Mouse (Mus musculus): ENCODE data around the gene Tmem270. TPM values are rescaled to one million over a fixed set of nuclear protein-coding genes. Genes with fewer than 3 reads are reported as not detected.

Tmem270 gene
- total and polyA plus RNA-seq, 3 experiments: not detected

- Histone ChIP-seq H3K79me2 (ENCODE audit: control insufficient read depth, insufficient read depth, low read length, poor library complexity) (no peaks in the 10 kb centered on the region), H3K27ac (ENCODE audit: control insufficient read depth, low read depth, low read length) (no peak overlapping the region), H3K4me1 (ENCODE audit: control insufficient read depth in 1 of 2, insufficient read depth in 2 of 2, low read length in 2 of 2) (no peaks in the 10 kb centered on the region), H3K36me3 (ENCODE audit: control insufficient read depth in 1 of 2, insufficient read depth in 2 of 2, low read length in 2 of 2) (no peaks in the 10 kb centered on the region), H3K9me3 (replicated peaks; ENCODE audit: insufficient read depth, low read length) (no peaks in the 10 kb centered on the region), H3K4me3 (ENCODE audit: control insufficient read depth in 1 of 2, insufficient read depth in 1 of 2, low read depth in 2 of 2, low read length in 2 of 2) (no peak overlapping the region), H3K27me3 (ENCODE audit: control insufficient read depth in 1 of 2, insufficient read depth in 2 of 2, low read length in 2 of 2) (peaks cover 0 to 2% of the 10 kb centered on the region in 2 experiments; a peak in 2 of 4 replicates), H3K9ac (ENCODE audit: control insufficient read depth, low read depth, low read length, poor library complexity, severe bottlenecking) (no peak overlapping the region)
- TF ChIP-seq KAT2A (conservative IDR thresholded peaks at IDR 0.05; ENCODE audit: low read depth, low read length) (no peak), ZKSCAN1 (IDR thresholded peaks at IDR 0.05; ENCODE audit: low read depth, low read length) (no peak), NRF1 (IDR thresholded peaks at IDR 0.05; ENCODE audit: insufficient read depth, low read depth, low read length, poor library complexity, severe bottlenecking) (no peak), USF1 (IDR thresholded peaks at IDR 0.05; ENCODE audit: low read depth, low read length) (no peak), TCF12 (IDR thresholded peaks at IDR 0.05; ENCODE audit: low read depth, low read length) (no peak), CTCF (IDR thresholded peaks at IDR 0.05 in 2 of 3, conservative IDR thresholded peaks at IDR 0.05 in 1 of 3; ENCODE audit: control insufficient read depth in 1 of 3, insufficient read depth in 1 of 3, low read depth in 2 of 3, low read length in 3 of 3, poor library complexity in 1 of 3, severe bottlenecking in 1 of 3) (no peak), MXI1 (IDR thresholded peaks at IDR 0.05; ENCODE audit: low read depth, low read length) (no peak), CHD2 (IDR thresholded peaks at IDR 0.05; ENCODE audit: low read length) (no peak), GATA1 (IDR thresholded peaks at IDR 0.05; ENCODE audit: low read depth, low read length) (no peak), RAD21 (IDR thresholded peaks at IDR 0.05; ENCODE audit: low read depth, low read length) (no peak), UBTF (IDR thresholded peaks at IDR 0.05; ENCODE audit: borderline replicate concordance, insufficient read depth, low read depth, low read length) (no peak), BHLHE40 (IDR thresholded peaks at IDR 0.05; ENCODE audit: borderline replicate concordance, low read depth, low read length) (no peak), CHD1 (IDR thresholded peaks at IDR 0.05; ENCODE audit: low read depth, low read length) (no peak), E2F4 (IDR thresholded peaks at IDR 0.05; ENCODE audit: borderline replicate concordance, low read depth, low read length) (no peak), ZC3H11A (IDR thresholded peaks at IDR 0.05; ENCODE audit: low read depth, low read length) (no peak)
- no peak for DNase-seq (ENCODE audit: low read depth, low spot score)
Observed at GRCm38 (mm10) chr5:134852873-134853272, 53.7 kb downstream of the Tmem270 start.

Other genes with a start within 250 kb of the Tmem270 start
- gene Limk1, start 218.1 kb downstream of the Tmem270 start, total RNA-seq (2012; rRNA removed): 5.6 and 7.3 TPM in 2 replicates
- gene Limk1, start 218.1 kb downstream of the Tmem270 start, polyA plus RNA-seq (2012; ENCODE audit: insufficient read depth in 1 of 2, insufficient read length in 2 of 2, low read depth in 1 of 2, low replicate concordance in 2 of 2, missing spikeins in 1 of 2): 10 to 100 TPM in 1 of 2 experiments, not detected in 1; 14.8 TPM
- not detected in 2 replicates for gene Eln, start 159.4 kb downstream of the Tmem270 start, total RNA-seq (2012; rRNA removed)
- not detected for gene Eln, start 159.4 kb downstream of the Tmem270 start, polyA plus RNA-seq (2012; ENCODE audit: insufficient read depth in 1 of 2, insufficient read length in 2 of 2, low read depth in 1 of 2, low replicate concordance in 2 of 2, missing spikeins in 1 of 2)
- 5.4 and 13.1 TPM in 2 replicates for gene Cldn13, start 8.8 kb upstream of the Tmem270 start, total RNA-seq (2012; rRNA removed)
- 1 to 10 TPM in 1 of 2 experiments, not detected in 1; 5.7 TPM for gene Cldn13, start 8.8 kb upstream of the Tmem270 start, polyA plus RNA-seq (2012; ENCODE audit: insufficient read depth in 1 of 2, insufficient read length in 2 of 2, low read depth in 1 of 2, low replicate concordance in 2 of 2, missing spikeins in 1 of 2)
- gene Mettl27, start 25.6 kb upstream of the Tmem270 start, total RNA-seq (2012; rRNA removed): 0.75 and 0.96 TPM in 2 replicates
- gene Mettl27, start 25.6 kb upstream of the Tmem270 start, polyA plus RNA-seq (2012; ENCODE audit: insufficient read depth in 1 of 2, insufficient read length in 2 of 2, low read depth in 1 of 2, low replicate concordance in 2 of 2, missing spikeins in 1 of 2): 1 to 10 TPM in 1 of 2 experiments, not detected in 1; 3.1 TPM
- 0.08 TPM in 1 of 2 replicates, not detected in the other for gene Cldn4, start 40.2 kb upstream of the Tmem270 start, total RNA-seq (2012; rRNA removed)
- under 1 TPM in 1 of 2 experiments, not detected in 1; 0.04 TPM for gene Cldn4, start 40.2 kb upstream of the Tmem270 start, polyA plus RNA-seq (2012; ENCODE audit: insufficient read depth in 1 of 2, insufficient read length in 2 of 2, low read depth in 1 of 2, low replicate concordance in 2 of 2, missing spikeins in 1 of 2)
- gene Cldn3, start 79.5 kb upstream of the Tmem270 start, total RNA-seq (2012; rRNA removed): not detected in 2 replicates
- gene Cldn3, start 79.5 kb upstream of the Tmem270 start, polyA plus RNA-seq (2012; ENCODE audit: insufficient read depth in 1 of 2, insufficient read length in 2 of 2, low read depth in 1 of 2, low replicate concordance in 2 of 2, missing spikeins in 1 of 2): 1 to 10 TPM in 1 of 2 experiments, not detected in 1; 1.1 TPM
- 43.0 and 55.9 TPM in 2 replicates for gene Abhd11, start 102.4 kb upstream of the Tmem270 start, total RNA-seq (2012; rRNA removed)
- gene Abhd11, start 102.4 kb upstream of the Tmem270 start, polyA plus RNA-seq (2012; ENCODE audit: insufficient read depth in 1 of 2, insufficient read length in 2 of 2, low read depth in 1 of 2, low replicate concordance in 2 of 2, missing spikeins in 1 of 2): 10 to 100 TPM in 1 of 2 experiments, not detected in 1; 51.7 TPM
- gene Stx1a, start 116.7 kb upstream of the Tmem270 start, total RNA-seq (2012; rRNA removed): 3.2 and 3.3 TPM in 2 replicates
- gene Stx1a, start 116.7 kb upstream of the Tmem270 start, polyA plus RNA-seq (2012; ENCODE audit: insufficient read depth in 1 of 2, insufficient read length in 2 of 2, low read depth in 1 of 2, low replicate concordance in 2 of 2, missing spikeins in 1 of 2): 1 to 10 TPM in 1 of 2 experiments, not detected in 1; 6.0 TPM
- 6.5 and 7.4 TPM in 2 replicates for gene Dnajc30, start 157.5 kb upstream of the Tmem270 start, total RNA-seq (2012; rRNA removed)
- 10 to 100 TPM in 1 of 2 experiments, not detected in 1; 15.6 TPM for gene Dnajc30, start 157.5 kb upstream of the Tmem270 start, polyA plus RNA-seq (2012; ENCODE audit: insufficient read depth in 1 of 2, insufficient read length in 2 of 2, low read depth in 1 of 2, low replicate concordance in 2 of 2, missing spikeins in 1 of 2)
- gene Bud23, start 158.2 kb upstream of the Tmem270 start, total RNA-seq (2012; rRNA removed): 87.5 and 101 TPM in 2 replicates
- gene Bud23, start 158.2 kb upstream of the Tmem270 start, polyA plus RNA-seq (2012; ENCODE audit: insufficient read depth in 1 of 2, insufficient read length in 2 of 2, low read depth in 1 of 2, low replicate concordance in 2 of 2, missing spikeins in 1 of 2): 100 to 1,000 TPM in 1 of 2 experiments, not detected in 1; 222 TPM
- gene Vps37d, start 171.5 kb upstream of the Tmem270 start, total RNA-seq (2012; rRNA removed): 0.23 and 0.31 TPM in 2 replicates
- 1 to 10 TPM in 1 of 2 experiments, not detected in 1; 1.2 TPM for gene Vps37d, start 171.5 kb upstream of the Tmem270 start, polyA plus RNA-seq (2012; ENCODE audit: insufficient read depth in 1 of 2, insufficient read length in 2 of 2, low read depth in 1 of 2, low replicate concordance in 2 of 2, missing spikeins in 1 of 2)
- not detected in 2 replicates for gene Mlxipl, start 183.2 kb upstream of the Tmem270 start, total RNA-seq (2012; rRNA removed)
- not detected for gene Mlxipl, start 183.2 kb upstream of the Tmem270 start, polyA plus RNA-seq (2012; ENCODE audit: insufficient read depth in 1 of 2, insufficient read length in 2 of 2, low read depth in 1 of 2, low replicate concordance in 2 of 2, missing spikeins in 1 of 2)
- 19.3 and 20.5 TPM in 2 replicates for gene Tbl2, start 242.9 kb upstream of the Tmem270 start, total RNA-seq (2012; rRNA removed)
- gene Tbl2, start 242.9 kb upstream of the Tmem270 start, polyA plus RNA-seq (2012; ENCODE audit: insufficient read depth in 1 of 2, insufficient read length in 2 of 2, low read depth in 1 of 2, low replicate concordance in 2 of 2, missing spikeins in 1 of 2): 10 to 100 TPM in 1 of 2 experiments, not detected in 1; 30.3 TPM

All from MEL (cell line).